Mouse (Mus musculus): ENCODE results near the gene Fetub.
A peak's percentile ranks its signal among the peaks of the same experiment; 100 is the strongest.

The Fetub gene

DNA sequence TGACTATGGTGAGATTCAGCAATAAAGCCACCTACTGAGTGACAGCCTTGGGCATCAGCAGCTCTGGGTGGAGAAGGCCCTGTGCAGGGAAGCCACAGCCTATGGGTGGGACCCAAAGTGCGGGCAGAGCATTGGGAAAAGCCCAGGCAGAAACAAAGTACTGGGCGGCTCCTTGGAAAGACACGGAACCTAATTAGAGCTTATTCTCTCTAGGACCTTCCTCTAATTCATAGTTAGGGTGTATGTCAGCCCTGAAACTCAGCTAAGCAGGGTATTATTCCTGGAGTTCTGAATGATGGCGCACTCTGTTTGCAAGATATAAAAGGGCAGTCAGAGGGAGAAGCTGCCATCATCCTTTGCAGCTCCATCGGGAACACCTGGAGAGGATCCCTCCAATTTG, at the start of gene Fetub:
Fetub (plus strand) TSS at position 301 of the 400 bp plus-strand sequence.
- DNase-seq (ENCODE audit: low spot score): no peak

DNA sequence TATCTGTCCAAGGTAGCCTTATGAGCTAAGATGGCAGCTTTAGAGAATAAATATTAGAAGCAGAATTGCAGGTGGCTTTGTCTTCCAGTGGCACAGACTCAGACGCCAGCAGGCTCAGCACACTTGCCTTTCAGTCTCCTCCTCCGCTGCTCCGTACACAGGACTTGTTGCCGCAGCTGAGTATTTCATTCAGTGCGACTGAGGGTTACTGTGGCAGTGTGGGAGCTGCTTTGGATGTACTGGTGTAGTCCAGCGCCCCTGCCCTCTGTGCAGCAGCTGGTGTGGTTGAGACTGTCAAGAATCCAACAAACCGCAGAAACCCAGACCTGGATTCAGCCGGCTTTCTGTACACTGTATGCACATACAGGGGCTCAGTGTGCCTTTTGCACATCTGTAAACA, 45.7 kb upstream of the Fetub start:
- DNase-seq (ENCODE audit: low spot score): no peak

DNA sequence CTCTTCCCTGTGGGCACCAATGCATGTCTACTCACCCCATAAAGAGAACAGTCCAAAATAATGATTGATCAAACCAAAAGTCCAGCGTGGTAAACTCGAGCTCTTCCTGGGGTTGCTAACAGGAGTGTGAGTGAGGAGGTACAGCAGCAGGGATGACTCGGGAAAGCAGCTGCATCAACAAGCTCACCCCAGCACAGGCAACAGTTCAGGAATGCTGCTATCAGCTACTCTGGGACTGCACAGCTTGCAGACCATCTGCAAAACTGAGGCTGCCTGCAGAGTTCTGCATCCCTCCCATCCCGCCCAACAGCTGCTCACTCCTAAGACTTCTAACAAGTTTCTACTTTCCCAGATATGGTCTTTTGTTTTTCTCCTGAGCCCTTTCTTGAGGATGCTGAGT, 44.8 kb upstream of the Fetub start:
- no peak for DNase-seq (ENCODE audit: low spot score)

DNA sequence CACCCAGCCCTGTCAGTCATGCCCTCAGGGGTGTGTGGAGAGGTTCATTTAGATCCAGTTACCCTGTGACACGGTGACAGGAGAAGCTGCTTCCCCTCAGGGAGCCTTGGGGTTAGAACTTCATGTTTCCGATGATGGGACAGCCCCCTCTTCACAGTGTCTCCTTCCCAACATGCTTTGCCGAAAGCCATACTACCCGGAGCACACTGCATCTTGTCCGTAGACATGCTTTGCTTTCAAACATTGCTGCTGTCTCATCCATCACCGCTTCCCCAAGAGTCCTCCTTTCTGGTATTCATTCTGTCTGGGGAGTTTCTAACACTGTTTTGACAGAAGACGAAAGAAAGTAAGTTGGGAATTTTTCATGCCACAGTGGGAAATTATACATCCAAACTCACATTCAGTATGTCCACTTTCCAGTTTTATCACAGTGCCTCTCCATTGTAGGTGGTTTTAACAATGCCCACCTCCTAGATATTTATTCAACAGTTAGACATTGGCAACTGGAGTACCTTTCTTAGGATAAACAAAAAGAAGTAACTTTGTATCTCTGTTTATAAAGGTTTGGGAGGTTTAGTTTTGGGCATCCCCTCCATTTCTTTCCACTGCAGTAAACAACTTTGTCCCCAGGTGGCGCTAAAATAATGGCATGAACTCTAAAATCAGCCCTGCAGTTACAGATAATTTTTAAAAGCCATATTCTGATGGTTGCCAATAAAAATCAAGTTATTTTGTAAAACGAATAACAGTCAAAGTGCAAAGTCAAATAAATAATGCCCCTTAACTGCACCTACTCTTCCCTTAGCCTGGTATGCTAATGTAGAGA, 41.7 kb upstream of the Fetub start:
- no peak for DNase-seq (ENCODE audit: low spot score)

DNA sequence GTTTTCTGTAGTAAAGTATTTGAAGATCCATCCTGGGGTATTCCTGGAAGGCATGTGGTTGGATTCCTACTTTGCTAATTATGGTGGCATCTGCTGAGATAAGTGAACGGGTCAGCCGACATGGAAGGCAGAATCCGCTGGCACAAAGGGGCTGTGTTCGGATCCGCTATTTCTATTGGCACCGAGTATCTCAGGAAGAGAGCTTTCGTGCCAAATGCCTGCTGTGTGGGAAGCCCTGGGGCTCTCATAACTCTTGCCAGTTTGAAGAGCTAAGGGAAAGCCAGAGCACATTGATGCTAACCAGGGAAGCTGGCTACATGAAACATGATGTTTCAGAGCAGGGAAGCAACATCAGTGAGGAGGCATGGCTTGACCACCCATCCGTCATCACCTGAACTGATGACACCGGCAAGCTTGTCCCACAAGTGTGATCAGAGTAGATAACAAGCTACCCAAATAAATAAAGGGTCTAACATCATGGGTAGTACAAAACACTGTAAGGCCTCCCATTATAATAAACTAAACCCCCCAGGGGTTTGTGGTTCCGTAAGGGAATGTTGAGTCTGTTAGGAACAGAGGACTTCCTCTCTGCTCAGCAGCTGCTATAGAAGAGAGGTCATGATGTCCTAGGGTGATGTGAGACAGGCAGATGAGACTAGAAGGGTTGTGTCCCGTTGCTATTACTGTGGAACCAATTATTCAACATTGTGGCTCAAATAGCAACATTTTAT, 40.3 kb upstream of the Fetub start:
- DNase-seq (ENCODE audit: low spot score): no peak

DNA sequence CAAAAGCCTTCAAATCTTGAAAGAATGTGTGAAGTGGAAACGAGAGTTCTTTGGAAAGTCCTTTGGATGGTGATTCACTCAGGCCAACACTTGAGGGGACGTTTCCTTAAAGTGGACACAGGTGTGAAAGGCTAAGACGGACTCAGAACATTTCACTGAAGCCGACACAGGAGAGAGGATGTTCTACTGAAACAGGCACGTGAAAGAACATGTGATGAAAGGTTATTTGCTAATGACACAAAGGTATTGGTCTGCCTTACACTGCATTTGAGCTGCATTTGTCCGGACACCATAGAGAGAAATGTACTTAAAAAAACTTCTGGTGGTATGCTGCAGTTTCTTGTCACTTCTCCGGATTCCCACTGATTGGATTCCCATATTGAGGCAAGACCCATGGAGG, 39.4 kb upstream of the Fetub start:
- DNase-seq (ENCODE audit: low spot score): no peak

DNA sequence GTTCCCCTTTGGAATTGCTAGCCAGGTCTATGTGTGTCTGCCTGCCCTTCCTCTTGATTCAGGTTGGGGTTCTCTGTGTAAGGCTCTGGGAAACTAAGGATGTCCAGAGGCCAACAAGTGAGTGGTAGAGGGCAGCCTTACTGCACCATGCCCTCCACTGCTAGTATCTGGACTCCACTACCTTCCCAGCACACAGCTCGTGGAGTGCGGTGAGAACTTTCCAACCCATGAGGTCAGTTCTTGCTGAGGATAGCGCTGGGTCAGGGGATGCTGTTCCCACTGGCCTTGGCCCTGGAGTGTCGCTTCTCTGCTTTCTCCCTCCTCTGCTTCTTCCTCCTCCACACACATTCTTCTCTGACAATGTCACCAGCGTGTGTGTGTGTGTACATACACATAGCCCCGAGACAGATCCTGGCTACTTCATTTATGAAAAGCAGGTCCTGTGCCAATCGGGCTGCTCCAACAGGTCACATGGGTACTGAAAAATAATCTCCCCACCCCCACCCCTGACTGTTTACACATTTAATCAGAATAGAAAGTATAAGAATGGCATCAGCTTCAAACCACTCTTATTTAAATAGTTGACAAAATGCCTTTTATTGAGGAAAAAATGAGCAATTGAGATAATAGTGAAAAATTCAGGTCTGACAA, 38.1 kb upstream of the Fetub start:
- no peak for DNase-seq (ENCODE audit: low spot score)

DNA sequence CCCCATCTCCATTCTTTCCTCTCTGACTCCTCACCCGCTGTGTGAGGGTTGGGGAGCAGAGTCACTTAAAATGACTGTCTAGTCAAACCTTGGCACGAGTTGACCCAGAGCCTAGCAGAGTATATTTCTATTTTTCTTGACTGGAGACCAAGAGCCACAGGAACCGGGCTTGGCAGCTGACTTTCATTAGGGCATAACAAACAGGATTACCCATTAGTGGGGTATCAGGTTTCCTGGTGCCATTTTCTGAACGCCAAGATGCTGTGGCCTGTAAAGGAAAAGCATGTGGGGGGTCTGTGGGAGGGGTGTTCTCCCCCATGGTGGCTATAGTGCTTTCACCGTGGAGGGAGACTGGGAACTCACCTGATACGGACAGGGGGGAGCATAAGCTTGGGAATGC, 37.2 kb upstream of the Fetub start:
- DNase-seq (ENCODE audit: low spot score): peak; percentile 55

DNA sequence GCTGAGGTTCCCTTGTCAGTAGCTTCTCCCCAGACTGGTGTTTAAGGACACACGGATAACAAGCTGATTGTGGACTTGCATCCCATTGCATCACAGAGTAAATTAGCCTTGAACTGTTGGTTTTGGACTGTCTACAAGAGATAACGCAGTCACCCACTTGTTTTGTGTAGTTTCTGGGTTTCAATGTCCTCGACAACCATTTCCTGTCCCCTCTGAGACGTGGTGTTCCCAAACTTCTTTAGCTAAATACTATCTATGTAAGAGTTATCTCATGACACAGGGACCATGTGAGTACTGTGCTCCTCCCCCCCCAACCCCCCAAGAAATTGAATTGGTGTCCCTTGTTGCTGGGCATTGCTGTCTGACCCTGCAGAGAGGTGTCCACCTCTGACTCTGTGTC, 36.6 kb upstream of the Fetub start:
- no peak for DNase-seq (ENCODE audit: low spot score)

DNA sequence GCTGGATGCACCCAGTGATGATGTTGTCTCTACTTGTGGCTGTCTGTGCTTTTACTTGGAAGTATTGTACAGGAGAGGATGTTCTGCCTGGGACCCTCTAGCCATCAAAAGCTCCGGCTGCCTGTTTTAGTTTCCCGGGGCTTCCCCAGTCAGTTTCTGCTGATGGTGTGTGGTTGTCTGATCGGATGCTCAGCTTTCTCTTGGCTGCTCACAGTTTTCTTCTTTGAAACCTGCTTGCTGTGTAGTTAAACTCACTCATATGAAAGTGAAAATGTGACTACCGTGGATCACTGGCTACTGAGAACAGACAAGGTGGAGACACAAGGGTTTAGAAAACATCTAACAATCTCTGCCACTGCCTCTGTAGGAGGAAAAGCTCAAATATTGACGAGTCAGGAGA, 34.7 kb upstream of the Fetub start:
- DNase-seq (ENCODE audit: low spot score): no peak

DNA sequence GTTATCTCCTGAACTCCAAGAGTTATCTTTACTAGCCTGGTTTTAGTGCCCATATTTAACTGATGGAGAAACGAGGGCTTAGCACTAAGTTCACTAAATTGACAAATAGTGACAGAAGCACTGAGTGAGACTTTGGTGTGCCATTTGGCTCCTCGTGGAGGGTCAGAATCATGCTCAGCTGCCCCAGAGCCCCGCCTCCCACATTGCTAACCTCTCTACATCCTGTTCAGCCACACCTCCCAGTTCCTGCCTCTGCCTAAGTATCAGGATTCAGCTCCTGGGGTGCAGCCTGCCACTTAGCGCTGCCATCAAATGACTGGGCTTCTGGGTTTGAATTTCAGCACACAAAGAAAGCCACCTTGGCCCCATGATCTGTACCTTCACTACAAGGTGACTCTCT, 32.8 kb upstream of the Fetub start:
- peak; percentile 11 for DNase-seq (ENCODE audit: low spot score)

DNA sequence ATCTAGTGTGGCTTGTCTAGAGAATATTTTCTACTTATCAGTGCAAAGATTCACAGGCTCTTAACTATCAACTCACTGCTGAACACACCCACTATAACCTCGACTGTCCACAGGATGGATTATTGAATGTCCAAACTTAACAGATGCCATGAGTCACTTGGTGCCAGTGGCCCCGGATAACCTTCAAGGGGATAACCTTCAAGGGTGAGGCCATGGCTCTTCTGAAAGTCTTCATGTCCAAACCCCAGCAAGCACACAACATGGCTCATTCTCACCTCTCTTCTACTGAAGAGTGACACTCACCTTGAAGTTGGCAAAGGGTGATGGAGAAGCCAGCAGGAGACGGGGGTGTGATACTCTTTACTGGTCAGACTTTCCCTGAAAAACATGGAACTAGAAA, 31.4 kb upstream of the Fetub start:
- no peak for DNase-seq (ENCODE audit: low spot score)

DNA sequence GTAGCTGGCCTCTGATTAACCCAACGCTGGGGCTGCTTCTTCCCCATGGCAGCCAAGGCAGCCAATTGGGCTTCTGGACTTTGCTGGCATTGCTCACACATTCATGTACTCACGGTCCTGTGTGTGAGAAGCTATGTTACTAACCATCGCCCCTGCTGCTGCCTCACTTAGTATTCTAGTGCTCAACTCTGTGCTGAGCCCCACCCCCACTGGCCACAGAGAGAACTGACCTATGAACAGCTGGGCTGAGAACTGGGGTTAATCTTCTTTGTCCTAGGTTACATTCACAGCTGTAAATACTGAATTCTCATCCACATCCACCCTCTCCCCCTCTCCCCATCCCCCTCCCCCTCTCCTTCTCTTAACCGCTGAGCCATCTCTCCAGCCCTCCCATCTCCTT, 29.3 kb upstream of the Fetub start:
- DNase-seq (ENCODE audit: low spot score): peak; percentile 12

DNA sequence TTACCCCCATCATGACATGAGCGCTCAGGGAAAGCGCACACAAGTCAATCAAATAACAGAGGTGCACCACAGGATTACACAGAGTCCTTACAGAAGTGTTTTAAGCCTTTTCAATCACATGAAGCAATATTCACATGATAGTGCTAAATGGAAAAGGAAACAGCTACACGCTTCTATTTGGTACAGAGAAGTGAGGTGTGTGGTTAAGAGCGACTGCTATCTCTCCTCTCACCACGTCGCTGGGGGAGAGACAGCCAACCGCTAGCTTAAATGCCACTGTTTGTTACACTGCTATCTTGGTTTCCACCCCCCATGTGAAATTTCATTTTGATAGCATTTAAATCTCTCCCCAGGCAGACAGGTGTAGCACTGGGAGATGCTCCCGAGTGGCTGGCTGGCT, 28.4 kb upstream of the Fetub start:
- no peak for DNase-seq (ENCODE audit: low spot score)

DNA sequence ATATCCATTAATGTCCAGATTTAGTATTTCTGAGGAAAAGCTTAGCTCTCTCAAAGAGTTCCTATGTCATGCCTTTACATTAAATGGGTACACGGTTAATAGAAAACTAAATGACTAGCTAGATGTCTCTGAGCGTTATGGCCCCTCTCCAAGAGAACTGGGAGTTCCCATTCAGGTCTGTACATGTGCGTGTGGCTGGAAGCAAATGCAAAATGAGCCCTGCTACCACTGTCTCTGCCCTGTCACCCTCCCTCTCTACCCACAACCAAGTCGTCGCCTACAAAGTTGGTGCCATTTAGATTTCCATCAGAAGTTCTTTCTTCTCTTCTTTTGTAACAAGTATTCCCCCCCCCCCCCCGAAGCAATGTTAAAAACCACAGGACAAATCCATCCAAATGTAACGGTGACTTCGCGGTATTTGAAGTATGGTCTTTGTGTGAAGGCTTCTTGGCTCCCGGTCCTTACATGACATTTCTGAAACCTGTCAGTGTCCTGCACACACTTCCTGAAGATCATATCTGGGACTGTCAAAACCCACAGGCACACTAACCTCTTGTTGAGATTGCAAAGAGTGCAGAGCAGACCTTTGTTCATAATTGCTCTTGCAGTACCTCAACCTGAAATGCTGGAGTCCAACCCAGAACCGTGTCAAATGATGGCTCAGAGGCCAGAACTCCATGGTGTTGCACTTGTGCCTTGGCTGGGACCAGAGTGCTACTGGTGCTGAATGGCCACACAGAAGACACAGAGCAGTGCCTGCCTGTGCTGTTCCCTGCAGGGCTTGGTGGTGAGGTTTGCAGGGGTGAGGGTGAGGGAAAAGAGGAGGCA, 27.2 kb upstream of the Fetub start, which contains the start of gene Ahsg:
Ahsg (plus strand) TSS at position 595 of the 828 bp plus-strand sequence.
- no peak for DNase-seq (ENCODE audit: low spot score)

DNA sequence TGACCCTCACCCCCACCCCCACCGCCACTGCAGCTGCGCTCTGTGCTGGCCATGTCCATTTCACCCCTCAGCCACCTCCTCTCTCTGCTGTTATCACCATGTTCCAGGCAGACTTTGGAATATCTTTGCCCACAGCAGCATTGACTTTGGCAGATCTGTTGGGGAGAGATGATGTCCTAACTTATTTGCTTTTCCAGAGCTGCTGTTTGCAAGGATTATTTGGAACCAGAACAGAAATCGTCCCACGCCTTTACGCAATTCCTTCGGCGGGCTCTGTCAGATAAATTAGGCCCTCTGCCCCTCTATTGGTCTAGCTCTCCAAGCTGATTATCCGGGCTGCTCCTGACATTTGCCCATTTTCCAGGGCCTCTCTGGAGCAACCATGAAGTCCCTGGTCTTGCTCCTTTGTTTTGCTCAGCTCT, 26.4 kb upstream of the Fetub start:
- no peak for DNase-seq (ENCODE audit: low spot score)

DNA sequence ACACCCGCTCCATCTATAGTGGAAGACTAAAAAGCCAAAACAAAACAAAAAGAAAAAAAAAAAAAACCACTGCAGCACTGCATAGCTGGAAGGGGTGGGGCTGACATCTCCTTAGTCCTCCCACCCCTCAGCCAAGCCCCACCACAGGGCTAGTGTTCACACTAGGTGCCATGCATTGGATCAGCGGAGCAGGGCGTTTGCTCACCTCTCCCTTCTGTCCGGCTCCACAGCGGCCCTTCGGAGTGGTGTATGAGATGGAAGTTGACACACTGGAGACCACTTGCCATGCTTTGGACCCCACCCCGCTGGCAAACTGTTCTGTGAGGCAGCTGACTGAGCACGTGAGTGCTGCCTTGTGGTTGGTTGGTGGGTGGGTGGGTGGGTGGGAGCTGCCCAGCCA, 24.0 kb upstream of the Fetub start:
- DNase-seq (ENCODE audit: low spot score): no peak

DNA sequence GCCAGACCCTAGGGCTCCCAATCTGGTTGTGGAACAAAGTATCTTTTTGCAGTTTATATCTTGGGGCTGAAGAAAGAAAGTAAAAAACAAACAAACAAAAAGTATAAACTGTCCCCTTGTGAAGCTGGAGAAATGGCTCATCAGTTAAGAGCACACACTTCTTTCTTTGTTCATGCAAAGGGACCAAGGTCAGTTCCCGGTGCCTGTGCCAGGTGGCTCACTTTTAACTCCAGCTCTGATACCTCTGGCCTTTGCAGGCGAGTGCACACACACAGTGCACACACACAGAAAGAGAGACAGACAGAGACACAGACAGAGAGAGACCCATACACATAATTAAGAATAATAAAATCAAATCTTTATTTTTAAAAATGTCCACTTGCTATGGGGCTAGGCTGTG, 21.5 kb upstream of the Fetub start:
- no peak for DNase-seq (ENCODE audit: low spot score)

DNA sequence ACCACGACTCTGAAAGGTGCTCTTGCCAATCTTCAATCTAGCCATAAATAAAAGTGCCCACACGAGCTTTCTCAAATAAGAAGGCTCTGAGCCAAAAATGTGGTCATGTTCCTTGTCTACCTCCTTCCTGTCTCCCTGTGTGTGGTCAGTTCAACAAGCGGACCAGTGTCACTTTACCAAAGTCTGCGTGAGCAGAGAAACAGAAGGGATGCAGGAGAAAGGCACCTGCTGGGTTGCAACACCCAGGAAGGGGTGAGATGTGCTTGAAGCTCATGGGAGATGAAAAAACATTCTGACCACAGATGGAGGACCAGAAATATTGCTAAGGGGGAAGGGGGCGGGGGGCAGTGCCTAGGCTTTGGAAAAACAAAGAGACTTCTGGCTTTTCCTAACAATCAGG, 18.8 kb upstream of the Fetub start:
- DNase-seq (ENCODE audit: low spot score): no peak

DNA sequence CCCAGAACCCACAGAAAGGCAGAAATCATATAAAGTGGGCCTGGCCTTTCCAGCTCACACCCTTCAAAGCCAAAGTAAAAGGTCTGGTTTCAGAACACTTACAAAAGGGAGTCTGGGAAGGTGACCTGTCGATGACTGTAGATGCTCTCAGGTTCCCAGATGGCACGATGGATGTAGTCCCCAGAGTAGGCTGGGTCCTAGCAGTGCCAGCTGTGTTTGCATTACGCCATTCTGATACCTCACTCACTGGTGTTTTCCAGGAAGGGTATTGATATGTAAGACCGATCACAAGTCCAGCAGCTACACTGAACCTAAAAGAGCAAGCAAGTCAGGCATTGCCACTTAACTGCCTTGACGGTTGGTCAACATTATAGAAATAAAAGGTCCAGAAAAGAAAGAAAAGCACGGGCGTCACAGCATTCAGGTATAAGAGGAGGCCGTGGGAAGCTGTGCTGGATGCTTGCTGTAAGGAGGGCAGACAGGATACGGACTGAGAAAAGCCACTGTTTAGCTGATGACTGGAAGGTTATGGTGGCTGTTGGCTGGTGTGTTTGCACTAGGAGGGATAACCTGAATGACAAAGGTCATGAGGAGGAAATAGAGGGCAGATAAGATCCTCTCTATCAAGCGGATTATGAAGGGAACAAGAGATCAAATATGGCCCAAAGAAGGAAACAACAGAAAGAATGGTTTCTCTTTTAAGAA, 18.1 kb upstream of the Fetub start:
- DNase-seq (ENCODE audit: low spot score): no peak

DNA sequence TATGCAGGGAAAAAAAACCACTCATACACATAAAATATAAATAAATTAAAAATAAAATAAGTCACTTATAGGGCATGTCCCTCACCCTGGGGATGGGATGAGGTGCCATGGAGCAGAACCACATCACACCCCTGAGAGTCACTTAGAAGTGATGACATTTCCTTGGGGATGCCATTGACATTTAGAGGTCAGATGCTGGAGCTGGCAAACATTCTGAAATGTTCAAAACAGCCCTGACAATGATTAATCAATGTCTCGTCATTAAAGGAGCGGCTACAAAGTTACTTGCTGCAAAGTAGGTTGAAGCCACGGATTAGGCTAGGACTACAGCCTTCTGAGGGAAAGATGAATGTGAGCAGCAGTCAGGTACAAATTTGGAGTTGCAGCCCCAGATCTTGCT, 16.8 kb upstream of the Fetub start:
- no peak for DNase-seq (ENCODE audit: low spot score)

DNA sequence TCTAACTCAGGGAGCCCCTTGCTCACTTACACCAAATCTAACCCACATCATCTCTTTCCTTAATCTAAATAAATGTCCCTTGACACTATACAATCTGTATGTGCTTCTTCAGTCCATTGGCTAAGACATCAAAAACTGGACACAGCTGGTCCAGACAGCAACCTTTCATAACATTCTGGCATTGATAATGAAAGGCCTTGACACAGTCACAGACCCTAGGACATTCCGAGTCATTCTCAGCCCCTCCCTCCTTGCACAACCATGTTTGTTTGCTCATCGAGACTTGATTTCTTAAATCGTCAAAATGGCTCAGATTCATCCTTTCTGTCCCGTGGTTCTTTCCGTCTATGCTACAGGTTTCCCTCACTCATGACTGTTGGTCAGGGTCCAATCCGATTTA, 8.8 kb upstream of the Fetub start:
- no peak for DNase-seq (ENCODE audit: low spot score)

Measured in embryo, embryonic 10 days (tissue).